Mouse (Mus musculus) T-cell, adult 2 months (primary cell): ENCODE results near the gene Spen.
"Not testable (repeated sequence)": the region's sequence is repeated elsewhere in the genome, so short reads cannot be mapped to it uniquely, and the experiment has no call there.

Source experiments
- DNase-seq: peaks from one replicate; pipeline ENCODE4 v3.0.0; 2022; ENCODE audit warnings: low spot score

Gene Spen

GRCm38 (mm10) chr4:141538408-141539212, at the start of gene Spen:
Gene Spen (minus strand): TSS chr4:141538597.
- peak; percentile 88 for DNase-seq

- no peak for DNase-seq
These were observed 45.5 kb upstream of the Spen start for GRCm38 (mm10) chr4:141583919-141584318.

GRCm38 (mm10) chr4:141581051-141581450, 42.7 kb upstream of the Spen start:
- DNase-seq, result no peak

- no peak for DNase-seq
These were observed 40.4 kb upstream of the Spen start for GRCm38 (mm10) chr4:141578833-141579232.

DNA sequence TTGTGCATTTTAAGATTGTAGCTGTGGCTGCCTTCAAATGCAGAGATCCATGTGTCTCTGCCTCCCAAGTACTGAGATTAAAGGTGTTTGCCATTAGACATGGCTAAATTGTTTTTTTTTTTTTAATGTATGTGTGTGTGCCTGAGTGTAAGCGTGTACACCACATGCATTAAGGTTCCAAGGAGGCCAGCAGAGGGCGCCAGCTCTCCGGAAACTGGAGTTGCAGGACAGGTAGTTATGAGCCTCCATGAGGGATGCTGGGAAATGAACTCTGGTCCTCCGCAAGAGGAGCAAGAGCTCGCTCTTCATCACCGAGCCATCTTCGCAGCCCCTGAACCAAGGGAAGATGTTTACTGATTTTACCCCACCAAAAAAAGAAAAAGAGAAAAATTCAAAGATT, 38.5 kb upstream of the Spen start:
- no peak for DNase-seq

GRCm38 (mm10) chr4:141576404-141576803, 38.0 kb upstream of the Spen start:
- no peak for DNase-seq

DNA sequence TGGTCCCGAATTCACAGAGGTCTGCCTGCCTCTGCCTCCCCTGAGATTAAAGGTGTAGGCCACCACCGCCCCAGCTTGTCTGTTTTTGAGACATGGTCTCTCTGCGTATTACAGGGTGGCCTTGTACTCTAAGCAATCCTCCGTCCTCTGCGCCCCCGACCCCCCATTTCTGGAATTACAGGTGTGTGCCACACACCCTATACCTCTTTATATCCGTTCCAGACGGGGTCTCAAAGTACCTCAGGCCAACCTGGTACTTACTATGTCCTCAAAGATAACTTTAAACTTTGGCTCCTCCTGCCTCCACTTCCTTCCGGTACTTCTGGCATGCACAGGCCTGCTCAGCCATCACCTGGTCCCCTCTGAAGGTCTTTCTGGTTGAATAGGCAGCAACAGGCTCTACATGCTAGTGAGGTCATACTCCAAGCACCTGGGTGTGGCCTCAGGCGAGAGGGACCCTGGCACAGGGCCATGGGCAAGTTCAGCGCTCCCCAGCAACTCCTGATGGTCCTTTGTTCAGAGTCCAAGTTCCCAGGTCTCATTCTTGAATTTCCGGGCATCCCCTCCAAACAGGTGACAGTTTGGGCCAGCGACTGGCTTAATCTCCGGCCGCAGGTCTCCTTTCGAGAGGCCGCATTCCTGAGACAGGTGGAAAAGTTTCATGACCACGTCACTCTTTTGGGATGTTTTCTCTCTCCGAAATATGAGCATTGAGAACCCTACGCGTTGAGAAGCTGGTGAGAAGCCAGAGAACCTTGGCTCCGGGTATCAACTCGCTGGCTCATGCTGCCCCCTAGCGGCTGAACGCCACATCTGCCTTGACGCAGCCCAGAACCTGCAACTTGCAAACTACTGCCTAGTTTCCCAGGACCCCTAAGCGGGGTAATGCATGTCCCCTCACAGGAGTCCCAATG, 36.6 kb upstream of the Spen start:
- peak; percentile 73 for DNase-seq

GRCm38 (mm10) chr4:141573359-141573966, 35.1 kb upstream of the Spen start:
- no peak for DNase-seq

GRCm38 (mm10) chr4:141572668-141573358, 34.4 kb upstream of the Spen start:
- DNase-seq, result no peak

- DNase-seq, result no peak
These were observed 33.5 kb upstream of the Spen start for GRCm38 (mm10) chr4:141571934-141572333.

DNA sequence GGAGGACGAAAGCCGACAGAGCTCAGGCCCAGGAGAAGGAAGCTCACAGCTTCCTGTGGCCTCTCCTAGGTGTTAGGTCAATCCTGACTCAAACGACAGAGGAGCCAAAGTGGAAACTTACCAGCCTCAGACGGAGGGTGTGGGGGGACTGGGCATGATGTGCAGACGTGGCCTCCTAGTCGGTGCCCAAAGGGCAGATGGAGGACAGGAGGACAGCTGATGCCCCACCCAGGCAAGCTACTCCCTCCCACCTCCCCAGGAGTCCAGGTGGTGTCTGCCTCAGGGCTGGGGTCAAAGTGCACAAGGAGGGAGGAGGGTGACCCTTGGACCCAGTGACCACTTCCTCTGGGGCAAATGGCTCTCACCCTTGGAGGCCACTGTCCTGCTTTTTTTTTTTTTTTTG, 32.9 kb upstream of the Spen start:
- DNase-seq, result no peak

GRCm38 (mm10) chr4:141570821-141571220, 32.4 kb upstream of the Spen start:
- DNase-seq, result no peak

GRCm38 (mm10) chr4:141570004-141570403, 31.6 kb upstream of the Spen start:
- no peak for DNase-seq

- no peak for DNase-seq
These were observed 30.6 kb upstream of the Spen start for GRCm38 (mm10) chr4:141568966-141569365.

GRCm38 (mm10) chr4:141567174-141567573, 28.8 kb upstream of the Spen start:
- not testable (repeated sequence) for DNase-seq

- DNase-seq, result no peak
These were observed 27.8 kb upstream of the Spen start for GRCm38 (mm10) chr4:141566187-141566586.

DNA sequence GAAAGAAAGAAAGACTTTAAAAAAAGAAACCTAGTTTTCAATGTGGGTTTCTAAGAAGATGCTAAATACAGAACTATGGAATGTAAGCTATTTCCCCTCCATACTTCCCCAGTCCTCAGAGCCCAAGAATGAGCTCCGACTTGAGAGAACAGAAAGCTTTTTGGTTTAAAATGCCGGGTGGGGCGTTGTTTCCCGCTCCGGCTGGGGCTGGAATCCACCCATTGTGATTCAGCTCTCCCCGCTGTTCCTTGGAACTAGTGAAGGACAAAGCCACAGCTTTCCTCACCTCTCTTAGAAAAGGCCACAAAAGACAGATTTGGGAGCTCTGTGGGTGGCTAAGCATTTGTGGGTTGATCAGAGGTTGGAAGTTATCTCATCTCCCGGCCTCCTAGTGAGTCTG, 26.9 kb upstream of the Spen start:
- DNase-seq, result no peak

DNA sequence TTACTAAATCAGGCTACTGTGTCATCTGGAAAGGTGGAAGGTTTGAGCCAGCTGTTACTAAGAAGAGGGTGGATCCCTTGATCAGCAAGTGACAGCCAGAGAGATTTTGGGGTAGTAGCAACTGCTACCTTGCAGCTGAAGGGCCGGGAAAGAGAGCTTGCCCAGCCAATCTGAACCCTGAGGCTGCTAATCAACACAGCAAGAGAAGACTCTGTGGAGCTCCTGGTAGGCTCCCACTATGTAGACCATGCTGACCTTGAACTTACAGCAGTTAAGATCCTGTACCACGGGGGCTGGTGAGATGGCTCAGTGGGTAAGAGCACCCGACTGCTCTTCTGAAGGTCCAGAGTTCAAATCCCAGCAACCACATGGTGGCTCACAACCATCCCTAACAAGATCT, 26.3 kb upstream of the Spen start:
- DNase-seq, result no peak

DNA sequence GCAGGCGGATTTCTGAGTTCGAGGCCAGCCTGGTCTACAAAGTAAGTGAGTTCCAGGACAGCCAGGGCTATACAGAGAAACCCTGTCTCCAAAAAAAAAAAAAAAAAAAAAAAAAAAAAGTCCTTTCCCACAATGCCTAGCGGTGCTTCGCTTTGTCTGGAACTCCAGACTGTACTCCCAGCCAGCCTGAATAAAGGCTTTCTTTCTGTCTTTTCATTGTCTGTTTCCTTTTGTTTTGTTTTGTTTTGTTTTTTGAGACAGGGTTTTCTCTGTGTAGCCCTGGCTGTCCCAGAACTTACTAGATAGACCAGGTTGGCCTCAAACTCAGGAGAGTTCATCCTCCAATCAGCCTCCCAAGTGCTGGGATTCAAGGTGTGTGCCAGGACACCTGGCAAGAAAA, 25.8 kb upstream of the Spen start:
- DNase-seq, result no peak

DNA sequence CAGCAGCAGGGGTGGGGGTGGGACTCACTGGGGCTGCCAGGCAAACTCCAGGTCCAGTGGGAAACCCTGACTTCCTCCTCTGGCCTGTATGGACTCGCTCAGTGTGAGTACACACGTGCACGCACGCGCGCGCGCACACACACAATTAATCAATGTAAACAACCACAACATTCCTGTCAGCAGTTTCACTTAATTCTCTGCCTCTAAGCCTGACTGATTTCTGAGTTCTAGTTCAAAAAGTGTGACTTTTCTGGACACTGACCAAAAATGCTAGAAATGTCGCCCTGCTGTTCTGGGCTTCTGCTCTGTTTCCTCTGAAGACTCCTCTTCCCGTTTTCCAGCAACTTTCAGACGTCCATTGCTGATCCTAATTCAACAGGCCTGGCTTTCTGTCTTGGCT, 23.9 kb upstream of the Spen start:
- DNase-seq, result no peak

GRCm38 (mm10) chr4:141561331-141561919, 23.0 kb upstream of the Spen start:
- DNase-seq, result not testable (repeated sequence)

DNA sequence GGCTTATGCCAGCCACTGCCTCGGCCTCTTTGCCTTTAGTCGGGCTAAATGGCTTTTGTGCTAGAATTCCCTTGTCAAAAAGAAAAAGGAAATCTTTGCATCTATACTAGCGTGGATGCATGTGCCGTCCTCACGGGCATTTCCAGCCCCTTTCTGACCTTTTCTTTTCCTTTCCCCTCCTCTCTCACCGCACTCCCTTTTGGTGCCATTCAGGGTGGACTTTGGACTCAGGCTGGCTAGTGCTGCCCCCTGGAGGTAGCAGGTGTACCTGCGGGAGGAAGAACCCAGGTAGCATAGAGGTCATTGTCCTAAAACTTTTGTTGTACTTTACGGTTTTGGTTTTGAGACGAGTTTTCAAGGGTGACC, 21.5 kb upstream of the Spen start:
- peak; percentile 75 for DNase-seq
